Mouse (Mus musculus) heart, embryonic 14.5 days (tissue): ENCODE measurements around the gene Prpsap2. TPM values are rescaled to one million over a fixed set of nuclear protein-coding genes. Genes with fewer than 3 reads are reported as not detected.
A peak's percentile ranks its signal among the peaks of the same experiment; 100 is the strongest.
"Not testable (repeated sequence)": the region's sequence is repeated elsewhere in the genome, so short reads cannot be mapped to it uniquely, and the experiment has no call there.

Experiments used
- ATAC-seq: fragments of 200-750 bp; cut with Nextera tagmentation; 2 replicates; pipeline ENCODE4 v1.8.0; 2017; ENCODE audit warnings: low read depth, moderate TSS enrichment; ENCODE audit not compliant: insufficient number of reproducible peaks, insufficient read depth, low FRiP score
- H3K27ac ChIP-seq, 2 experiments: fragments of 200-500 bp in 1 of 2; fragments of 300-500 bp in 1 of 2; sonication (generic) in 1 of 2; replicated peaks in 1 of 2; 2 replicates each; pipeline ENCODE4 v1.5.1; 2012 to 2014; ENCODE audit warnings: low read depth in 2 of 2, low read length in 2 of 2, control low read depth in 1 of 2, mild to moderate bottlenecking in 1 of 2, mixed read lengths in 1 of 2; ENCODE audit not compliant: control insufficient read depth in 1 of 2, insufficient read depth in 1 of 2
- H3K27me3 ChIP-seq: fragments of 300-500 bp; sonication (generic); 2 replicates; pipeline ENCODE4 v1.6.1; 2014; ENCODE audit warnings: mild to moderate bottlenecking, low read length, control low read depth; ENCODE audit not compliant: control insufficient read depth, insufficient read depth
- H3K36me3 ChIP-seq: fragments of 300-500 bp; sonication (generic); 2 replicates; pipeline ENCODE4 v1.6.1; 2014; ENCODE audit warnings: mild to moderate bottlenecking, control low read depth, low read length, mixed read lengths; ENCODE audit not compliant: control insufficient read depth, insufficient read depth
- H3K4me1 ChIP-seq, 2 experiments: fragments of 200-500 bp in 1 of 2; fragments of 300-500 bp in 1 of 2; sonication (generic) in 1 of 2; 2 replicates each; pipeline ENCODE4 v1.6.1; 2012 to 2014; ENCODE audit warnings: low read length in 2 of 2, control low read depth in 1 of 2, mixed read lengths in 1 of 2; ENCODE audit not compliant: control insufficient read depth in 2 of 2, insufficient read depth in 2 of 2
- H3K4me2 ChIP-seq: fragments of 300-500 bp; sonication (generic); 2 replicates; pipeline ENCODE4 v1.6.1; 2014; ENCODE audit warnings: mild to moderate bottlenecking, low read length
- H3K4me3 ChIP-seq, 2 experiments: fragments of 200-500 bp in 1 of 2; fragments of 300-500 bp in 1 of 2; sonication (generic) in 1 of 2; 2 replicates each; pipeline ENCODE4 v1.5.1; 2012 to 2014; ENCODE audit warnings: low read length in 2 of 2, mild to moderate bottlenecking in 2 of 2, control low read depth in 1 of 2, low read depth in 1 of 2, moderate library complexity in 1 of 2; ENCODE audit not compliant: control insufficient read depth in 1 of 2, insufficient read depth in 1 of 2
- H3K9ac ChIP-seq: fragments of 300-500 bp; sonication (generic); 2 replicates; pipeline ENCODE4 v1.6.1; 2014; ENCODE audit warnings: mild to moderate bottlenecking, low read length
- H3K9me3 ChIP-seq: fragments of 300-500 bp; sonication (generic); 2 replicates; pipeline ENCODE4 v1.6.1; 2016; ENCODE audit warnings: low read length, control low read depth; ENCODE audit not compliant: control insufficient read depth
- WGBS: fragments of 180-500 bp; shearing (Covaris S2); extraction: QIAGEN DNeasy Blood & Tissue Kit; methylation state at CpG from one replicate; pipeline ENCODE4 v1.1.7; 2014; 5-methylcytosine and 5-hydroxymethylcytosine counted together
- polyA plus RNA-seq: library from polyadenylated mRNA; unstranded; fragments of >200 nt; fragmentation: Nextera tagmentation; extraction: Ambion mirVana; gene quantifications from 2 replicates; pipeline ENCODE4 v1.2.1, GENCODE M21; 2014

The Prpsap2 gene
- polyA plus RNA-seq: 13.7 and 15.5 TPM in 2 replicates

DNA sequence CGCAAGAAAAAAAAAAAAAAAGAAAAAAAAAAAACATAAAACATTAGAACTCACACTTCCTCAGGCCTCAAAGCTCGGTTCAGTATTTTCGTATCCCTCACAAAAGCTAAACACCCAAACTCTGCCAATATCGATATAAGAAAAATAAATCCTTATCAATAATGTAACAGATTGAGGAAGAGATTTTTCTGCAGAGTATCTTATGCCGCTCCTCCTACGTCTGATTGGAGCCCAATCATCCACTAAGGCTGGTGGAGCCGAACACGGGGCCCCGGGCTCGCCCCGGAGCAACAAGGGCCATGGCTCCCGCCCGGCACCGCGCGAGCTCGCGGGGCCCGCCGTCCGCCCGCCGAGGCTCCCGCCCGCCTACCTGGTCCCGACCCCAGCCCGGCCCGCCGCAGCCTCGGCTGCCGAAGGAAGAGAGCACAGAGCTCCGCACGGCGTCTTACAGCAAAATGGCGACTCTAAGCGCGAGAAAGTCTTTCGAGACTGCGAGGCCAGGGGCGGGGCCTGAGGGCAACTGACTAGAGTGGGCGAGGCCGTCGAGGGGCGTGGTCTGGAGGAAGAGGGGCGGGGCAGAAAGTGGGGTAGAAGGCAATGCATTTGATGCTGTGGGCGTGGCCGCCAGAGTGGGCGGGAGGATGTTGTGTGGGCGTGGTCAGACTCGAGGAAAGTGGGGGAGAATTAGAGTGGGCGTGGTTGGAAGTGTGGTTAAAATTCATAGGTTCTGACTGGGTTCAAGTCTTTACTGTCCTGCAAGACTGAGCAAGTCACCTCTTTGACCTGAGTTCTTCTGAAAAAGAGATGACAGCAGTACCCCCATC lies at the start of gene Prpsap2:
Gene Prpsap2, minus strand, starts transcription at position 505 of the 824 bp plus-strand sequence.
- Histone ChIP-seq H3K27ac (peak within 1 kb of the TSS; percentile 69 to 82; a peak in 3 of 4 replicates), H3K9ac (peak within 1 kb of the TSS; percentile 83), H3K9me3 (no peaks in the 10 kb centered on the region), H3K4me3 (peak within 1 kb of the TSS; percentile 64 to 78), H3K4me2 (peak within 1 kb of the TSS; percentile 70), H3K36me3 (peaks cover 8% of the 10 kb centered on the region; the same call in 1 of the 2 replicates), H3K27me3 (no peaks in the 10 kb centered on the region), H3K4me1 (peaks cover 3% of the 10 kb centered on the region in 2 experiments; a peak in 2 of 4 replicates)
- ATAC-seq: peak; percentile 92
- WGBS: under 1% methylated on average over 51 of the region's 51 CpGs

DNA sequence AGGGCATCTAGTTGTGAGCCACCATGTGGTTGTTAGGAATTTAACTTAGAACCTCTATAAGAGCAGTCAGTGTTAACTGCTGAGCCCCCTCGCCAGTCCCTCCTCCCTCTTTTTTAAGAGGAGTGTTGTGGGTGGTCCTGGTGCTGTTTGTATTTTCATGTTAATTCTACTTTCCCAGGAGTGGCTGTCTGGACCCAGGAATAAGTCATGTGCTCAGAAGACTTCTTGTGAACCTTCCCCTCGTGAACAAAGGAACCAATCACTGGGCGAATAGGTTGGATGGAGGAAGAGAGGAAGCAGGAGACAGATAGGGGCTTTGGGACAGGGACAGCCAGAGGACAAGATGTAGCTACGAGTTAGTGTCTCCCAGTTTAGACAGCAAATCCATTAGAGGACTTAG lies 47.9 kb upstream of the Prpsap2 start:
- Histone ChIP-seq H3K9me3 (no peaks in the 10 kb centered on the region), H3K4me2 (no peak overlapping the region), H3K27ac (no peak overlapping the region), H3K4me3 (no peak overlapping the region), H3K4me1 (no peaks in the 10 kb centered on the region; a peak in 1 of 4 replicates), H3K36me3 (peaks cover 83% of the 10 kb centered on the region), H3K9ac (no peak overlapping the region), H3K27me3 (no peaks in the 10 kb centered on the region)
- 59% methylated on average over 4 of the region's 4 CpGs for WGBS
- no peak for ATAC-seq

DNA sequence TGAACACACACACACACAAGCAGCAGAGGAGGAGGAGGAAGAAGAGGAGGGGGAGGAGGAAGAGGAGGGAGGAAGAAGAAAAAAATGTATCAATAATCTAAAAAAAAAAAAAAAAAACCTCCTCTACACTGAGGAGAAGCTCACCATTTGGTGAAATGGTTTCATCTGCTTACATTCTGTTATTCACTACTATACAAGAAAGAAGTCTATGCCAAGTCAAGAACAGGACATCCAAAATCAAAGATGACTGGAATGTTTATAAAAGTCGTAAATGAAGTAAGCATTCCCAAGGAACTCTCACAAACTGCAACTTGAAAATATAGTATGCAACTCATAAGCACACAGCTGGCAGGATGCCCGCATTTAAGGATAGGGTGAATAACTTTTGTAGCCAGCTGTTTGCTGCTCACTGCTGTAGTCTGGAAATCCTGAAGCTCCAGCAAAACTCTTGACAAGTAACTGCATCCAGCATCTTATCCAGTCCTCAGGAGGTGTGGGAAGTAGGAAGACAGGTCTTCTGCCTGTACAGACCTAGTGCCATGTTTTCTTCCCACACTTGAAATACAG lies 46.7 kb upstream of the Prpsap2 start:
- no peak for ATAC-seq
- no peak overlapping the region for H3K4me2 ChIP-seq
- H3K9me3 ChIP-seq: no peaks in the 10 kb centered on the region
- H3K27me3 ChIP-seq: no peaks in the 10 kb centered on the region
- peaks cover 74% of the 10 kb centered on the region for H3K36me3 ChIP-seq
- WGBS: 87% methylated on average over 2 of the region's 2 CpGs
- no peak overlapping the region for H3K27ac ChIP-seq
- no peak overlapping the region for H3K9ac ChIP-seq
- H3K4me1 ChIP-seq: no peaks in the 10 kb centered on the region
- H3K4me3 ChIP-seq: no peak overlapping the region

DNA sequence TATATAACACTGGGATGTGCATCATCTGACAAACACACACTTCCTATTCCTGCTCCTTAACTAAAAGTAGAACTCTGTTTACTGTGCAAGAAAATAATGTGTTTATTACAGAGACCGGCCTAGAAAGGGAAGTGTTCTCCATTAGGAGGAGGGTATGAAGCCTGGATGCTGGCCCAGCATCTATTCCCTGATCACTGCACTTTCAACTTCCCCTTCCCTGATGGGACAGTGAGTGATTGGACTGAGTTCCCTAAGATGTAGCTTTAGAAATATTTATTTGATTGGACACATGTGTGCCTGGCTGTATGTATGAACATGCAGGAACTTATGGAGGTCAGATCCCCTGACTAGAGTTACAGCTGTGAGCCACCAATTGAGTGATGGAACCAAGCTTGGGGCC lies 31.6 kb upstream of the Prpsap2 start:
- 0 out of 4 replicates have a peak, but pooled peaks cover 0 to 4% of the 10 kb centered on the region in 2 experiments for H3K4me1 ChIP-seq
- no peak overlapping the region for H3K27ac ChIP-seq
- H3K9me3 ChIP-seq: no peaks in the 10 kb centered on the region
- no peak overlapping the region for H3K4me2 ChIP-seq
- no peaks in the 10 kb centered on the region for H3K27me3 ChIP-seq
- H3K4me3 ChIP-seq: no peak overlapping the region
- 92% methylated on average over 1 of the region's 1 CpGs for WGBS
- H3K9ac ChIP-seq: no peak overlapping the region
- peaks cover 73% of the 10 kb centered on the region for H3K36me3 ChIP-seq
- ATAC-seq: no peak

DNA sequence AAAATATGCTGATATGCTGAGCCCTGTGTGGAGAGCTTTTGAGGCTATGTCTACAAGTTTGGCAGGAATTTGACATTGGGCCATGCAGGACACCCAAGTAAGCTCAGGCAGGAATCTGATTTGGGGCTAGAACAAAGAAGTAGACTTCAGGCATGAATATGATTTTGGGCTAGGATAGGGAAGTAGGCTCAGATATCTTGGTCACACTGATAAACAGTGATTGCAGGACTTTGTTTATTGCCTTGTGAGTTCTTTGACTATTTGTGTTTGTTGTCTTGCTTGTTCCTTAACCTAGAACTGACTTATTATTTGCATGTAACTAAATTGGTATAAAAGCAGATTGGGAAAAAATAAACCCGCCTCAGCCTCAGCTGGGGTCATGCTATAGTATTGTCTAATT lies 26.7 kb upstream of the Prpsap2 start:
- WGBS: 81% methylated on average over 1 of the region's 1 CpGs
- no peak overlapping the region for H3K4me2 ChIP-seq
- no peak for ATAC-seq
- peaks cover 75% of the 10 kb centered on the region for H3K36me3 ChIP-seq
- no peak overlapping the region for H3K9ac ChIP-seq
- H3K4me1 ChIP-seq: no peaks in the 10 kb centered on the region
- H3K4me3 ChIP-seq: no peak overlapping the region
- no peak overlapping the region for H3K27ac ChIP-seq
- H3K27me3 ChIP-seq: no peaks in the 10 kb centered on the region
- H3K9me3 ChIP-seq: no peaks in the 10 kb centered on the region

DNA sequence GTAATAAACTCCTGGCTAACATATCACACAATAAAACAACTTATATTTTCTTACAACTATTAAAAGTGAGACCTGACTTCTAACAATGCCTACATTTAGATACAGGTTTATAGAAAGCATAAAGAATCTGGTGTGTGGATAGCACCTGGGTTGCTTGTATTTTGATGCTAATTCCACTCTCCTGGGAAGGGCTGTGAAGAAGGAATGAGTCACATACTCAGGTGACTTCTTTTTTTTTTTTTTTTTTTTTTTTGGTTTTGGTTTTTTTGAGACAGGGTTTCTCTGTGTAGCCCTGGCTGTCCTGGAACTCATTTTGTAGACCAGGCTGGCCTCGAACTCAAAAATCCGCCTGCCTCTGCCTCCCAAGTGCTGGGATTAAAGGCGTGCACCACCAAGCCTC lies 20.6 kb upstream of the Prpsap2 start:
- not testable (repeated sequence) for H3K4me2 ChIP-seq, H3K4me3 ChIP-seq, ATAC-seq, H3K9me3 ChIP-seq, H3K4me1 ChIP-seq, H3K9ac ChIP-seq, H3K27me3 ChIP-seq, H3K27ac ChIP-seq
- WGBS: 96% methylated on average over 3 of the region's 3 CpGs
- H3K36me3 ChIP-seq: peaks cover 75% of the 10 kb centered on the region

DNA sequence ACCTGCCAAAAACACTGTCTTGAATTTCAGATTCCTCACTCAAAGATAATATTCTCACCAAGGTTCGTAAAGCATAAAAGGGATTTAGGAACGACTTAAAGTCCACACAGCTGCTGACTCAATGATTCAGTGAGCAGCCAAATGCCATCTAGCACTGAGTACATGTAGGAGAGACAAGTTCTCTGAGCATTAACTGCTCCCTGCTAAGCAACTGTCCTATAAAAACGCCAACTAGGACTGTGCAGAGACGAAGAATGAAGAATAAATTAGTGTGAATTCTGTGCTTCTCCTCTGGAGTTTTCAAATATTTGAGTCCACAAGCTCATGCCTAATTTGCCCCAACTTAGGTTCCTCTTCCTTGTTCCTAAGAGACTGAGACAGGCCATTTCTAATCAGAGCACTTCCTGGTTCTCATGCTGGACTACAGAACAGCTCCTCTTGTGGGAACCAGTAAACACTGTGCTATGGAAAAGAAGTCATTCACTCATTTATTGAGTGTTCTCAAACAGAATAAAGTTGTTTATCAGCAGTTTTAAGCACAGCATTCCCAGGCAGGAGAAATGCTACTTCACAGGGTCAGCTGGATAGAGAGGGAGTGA lies 12.8 kb upstream of the Prpsap2 start:
- no peak for ATAC-seq
- no peaks in the 10 kb centered on the region for H3K4me1 ChIP-seq
- peaks cover 52% of the 10 kb centered on the region for H3K36me3 ChIP-seq
- H3K27ac ChIP-seq: no peak overlapping the region
- H3K4me3 ChIP-seq: no peak overlapping the region
- H3K9ac ChIP-seq: no peak overlapping the region
- H3K9me3 ChIP-seq: no peaks in the 10 kb centered on the region
- WGBS: 85% methylated on average over 4 of the region's 4 CpGs
- H3K4me2 ChIP-seq: no peak overlapping the region
- no peaks in the 10 kb centered on the region for H3K27me3 ChIP-seq
